Mouse (Mus musculus) midbrain, embryonic 15.5 days (tissue): Measurements from ENCODE around the gene Nf2. TPM values are rescaled to one million over a fixed set of nuclear protein-coding genes. Genes with fewer than 3 reads are reported as not detected.

Source experiments
- ATAC-seq: fragments of 200-750 bp; cut with Nextera tagmentation; replicated peaks from 2 replicates; pipeline ENCODE4 v1.8.0; 2017; ENCODE audit warnings: moderate TSS enrichment
- H3K27ac ChIP-seq: fragments of 300-500 bp; sonication (generic); 2 replicates; pipeline ENCODE4 v1.5.1; 2015; ENCODE audit warnings: mild to moderate bottlenecking, inconsistent platforms
- H3K27me3 ChIP-seq: fragments of 300-500 bp; sonication (generic); replicated peaks from 2 replicates; pipeline ENCODE4 v1.6.1; 2015; ENCODE audit warnings: inconsistent platforms
- H3K36me3 ChIP-seq: fragments of 300-500 bp; sonication (generic); replicated peaks from 2 replicates; pipeline ENCODE4 v1.6.1; 2015; ENCODE audit warnings: inconsistent platforms
- H3K4me1 ChIP-seq: fragments of 300-500 bp; sonication (generic); 2 replicates; pipeline ENCODE4 v1.6.1; 2015; ENCODE audit warnings: inconsistent platforms
- H3K4me2 ChIP-seq: fragments of 300-500 bp; sonication (generic); 2 replicates; pipeline ENCODE4 v1.6.1; 2015; ENCODE audit warnings: inconsistent platforms, mild to moderate bottlenecking, moderate library complexity
- H3K4me3 ChIP-seq: fragments of 300-500 bp; sonication (generic); 2 replicates; pipeline ENCODE4 v1.5.1; 2015; ENCODE audit warnings: mild to moderate bottlenecking, inconsistent platforms
- H3K9ac ChIP-seq: fragments of 300-500 bp; sonication (generic); 2 replicates; pipeline ENCODE4 v1.6.1; 2015; ENCODE audit warnings: mild to moderate bottlenecking, inconsistent platforms
- H3K9me3 ChIP-seq: fragments of 300-500 bp; sonication (generic); 2 replicates; pipeline ENCODE4 v1.6.1; 2016; ENCODE audit warnings: inconsistent platforms
- WGBS: fragments of 180-500 bp; shearing (Covaris S2); methylation state at CpG from one replicate; pipeline ENCODE4 v1.1.7; 2015; ENCODE audit warnings: mixed read lengths; 5-methylcytosine and 5-hydroxymethylcytosine counted together
- polyA plus RNA-seq: library from polyadenylated mRNA; unstranded; fragments of >200 nt; fragmentation: Nextera tagmentation; extraction: Ambion mirVana; gene quantifications from 2 replicates; pipeline ENCODE4 v1.2.1, GENCODE M21; 2015

The Nf2 gene
- polyA plus RNA-seq, 1 experiment from 2014 or later, result 66.8 TPM

- Histone ChIP-seq H3K4me2 (no peak overlapping the region), H3K9ac (no peak overlapping the region), H3K27me3 (no peaks in the 10 kb centered on the region), H3K9me3 (no peaks in the 10 kb centered on the region), H3K36me3 (no peaks in the 10 kb centered on the region), H3K4me3 (no peak overlapping the region), H3K4me1 (no peaks in the 10 kb centered on the region), H3K27ac (0 out of 2 replicates have a peak overlapping the region, but pooled peaks have one; percentile 29)
- WGBS, result 51% methylated on average over 11 of the region's 11 CpGs
- ATAC-seq, result no peak
Observed at GRCm38 (mm10) chr11:4861816-4862604, 12.7 kb upstream of the Nf2 start.

- Histone ChIP-seq H3K4me1 (no peaks in the 10 kb centered on the region), H3K4me3 (no peak overlapping the region), H3K27ac (no peak overlapping the region), H3K9me3 (no peaks in the 10 kb centered on the region), H3K9ac (no peak overlapping the region), H3K4me2 (no peak overlapping the region), H3K36me3 (no peaks in the 10 kb centered on the region), H3K27me3 (no peaks in the 10 kb centered on the region)
- no peak for ATAC-seq
- WGBS, result 68% methylated on average over 1 of the region's 1 CpGs
Observed at GRCm38 (mm10) chr11:4860986-4861385, 11.7 kb upstream of the Nf2 start.

GRCm38 (mm10) chr11:4858416-4858815 is 9.1 kb upstream of the Nf2 start:
- Histone ChIP-seq H3K9ac (no peak overlapping the region), H3K27me3 (no peaks in the 10 kb centered on the region), H3K4me3 (no peak overlapping the region), H3K9me3 (no peaks in the 10 kb centered on the region), H3K27ac (no peak overlapping the region), H3K4me1 (no peaks in the 10 kb centered on the region), H3K36me3 (no peaks in the 10 kb centered on the region), H3K4me2 (no peak overlapping the region)
- no peak for ATAC-seq
- 68% methylated on average over 2 of the region's 2 CpGs for WGBS

- no peaks in the 10 kb centered on the region for H3K9me3 ChIP-seq
- no peak overlapping the region for H3K4me2 ChIP-seq
- H3K27me3 ChIP-seq, result no peaks in the 10 kb centered on the region
- no peaks in the 10 kb centered on the region for H3K36me3 ChIP-seq
- WGBS, result 89% methylated on average over 5 of the region's 5 CpGs
- no peak overlapping the region for H3K9ac ChIP-seq
- ATAC-seq, result no peak
- H3K4me3 ChIP-seq, result no peak overlapping the region
- H3K27ac ChIP-seq, result no peak overlapping the region
- no peaks in the 10 kb centered on the region for H3K4me1 ChIP-seq
Observed at GRCm38 (mm10) chr11:4854181-4854580, 4.8 kb upstream of the Nf2 start.

GRCm38 (mm10) chr11:4853021-4853420 is 3.7 kb upstream of the Nf2 start:
- Histone ChIP-seq H3K9me3 (no peaks in the 10 kb centered on the region), H3K9ac (no peak overlapping the region)

GRCm38 (mm10) chr11:4850404-4850803 is 1.1 kb upstream of the Nf2 start:
- WGBS, result 96% methylated on average over 2 of the region's 2 CpGs
- H3K4me1 ChIP-seq, result peaks cover 22% of the 10 kb centered on the region
- no peaks in the 10 kb centered on the region for H3K36me3 ChIP-seq
- no peak overlapping the region for H3K9ac ChIP-seq
- ATAC-seq, result no peak
- H3K27me3 ChIP-seq, result no peaks in the 10 kb centered on the region
- H3K4me2 ChIP-seq, result no peak overlapping the region
- H3K27ac ChIP-seq, result no peak overlapping the region
- H3K4me3 ChIP-seq, result no peak overlapping the region
- H3K9me3 ChIP-seq, result no peaks in the 10 kb centered on the region

More at GRCm38 (mm10) chr11:4853021-4853420, 3.7 kb upstream of the Nf2 start:
- H3K36me3 ChIP-seq, result no peaks in the 10 kb centered on the region
- H3K27ac ChIP-seq, result no peak overlapping the region
- ATAC-seq, result no peak
- no peak overlapping the region for H3K4me2 ChIP-seq
- no peaks in the 10 kb centered on the region for H3K27me3 ChIP-seq
- H3K4me3 ChIP-seq, result no peak overlapping the region
- peaks cover 6% of the 10 kb centered on the region for H3K4me1 ChIP-seq

GRCm38 (mm10) chr11:4848483-4849248 is 670 bp downstream of the Nf2 start:
- Histone ChIP-seq H3K4me1 (peaks cover 22% of the 10 kb centered on the region), H3K27ac (peak overlapping the region; percentile 73), H3K27me3 (no peaks in the 10 kb centered on the region), H3K9me3 (no peaks in the 10 kb centered on the region), H3K9ac (peak overlapping the region; percentile 77), H3K4me3 (peak overlapping the region; percentile 76), H3K4me2 (peak overlapping the region; percentile 54), H3K36me3 (no peaks in the 10 kb centered on the region)
- no peak; the same call in 1 of the 2 replicates for ATAC-seq
- WGBS, result under 1% methylated on average over 50 of the region's 50 CpGs

- H3K4me1 ChIP-seq, result no peaks in the 10 kb centered on the region
- H3K27ac ChIP-seq, result no peak overlapping the region
- 88% methylated on average over 3 of the region's 3 CpGs for WGBS
- no peak overlapping the region for H3K9ac ChIP-seq
- ATAC-seq, result no peak
- no peak overlapping the region for H3K4me2 ChIP-seq
- H3K27me3 ChIP-seq, result no peaks in the 10 kb centered on the region
- H3K36me3 ChIP-seq, result no peaks in the 10 kb centered on the region
- H3K9me3 ChIP-seq, result no peaks in the 10 kb centered on the region
- no peak overlapping the region for H3K4me3 ChIP-seq
Observed at GRCm38 (mm10) chr11:4840942-4841526, 8.3 kb downstream of the Nf2 start.

- Histone ChIP-seq H3K9ac (no peak overlapping the region), H3K27ac (no peak overlapping the region), H3K4me2 (no peak overlapping the region), H3K36me3 (no peaks in the 10 kb centered on the region), H3K27me3 (no peaks in the 10 kb centered on the region), H3K4me3 (no peak overlapping the region), H3K4me1 (no peaks in the 10 kb centered on the region), H3K9me3 (no peaks in the 10 kb centered on the region)
- ATAC-seq, result no peak
- WGBS, result 96% methylated on average over 1 of the region's 1 CpGs
Observed at GRCm38 (mm10) chr11:4838235-4838634, 11.1 kb downstream of the Nf2 start.

- Histone ChIP-seq H3K4me3 (no peak overlapping the region), H3K36me3 (no peaks in the 10 kb centered on the region), H3K9ac (no peak overlapping the region), H3K4me1 (no peaks in the 10 kb centered on the region), H3K27me3 (no peaks in the 10 kb centered on the region), H3K27ac (no peak overlapping the region), H3K4me2 (no peak overlapping the region), H3K9me3 (no peaks in the 10 kb centered on the region)
- 82% methylated on average over 5 of the region's 5 CpGs for WGBS
- ATAC-seq, result no peak
Observed at GRCm38 (mm10) chr11:4837342-4837741, 12.0 kb downstream of the Nf2 start.

- H3K36me3 ChIP-seq, result no peaks in the 10 kb centered on the region
- H3K27ac ChIP-seq, result no peak overlapping the region
- H3K27me3 ChIP-seq, result no peaks in the 10 kb centered on the region
- H3K4me1 ChIP-seq, result no peaks in the 10 kb centered on the region
- H3K4me2 ChIP-seq, result no peak overlapping the region
- no peak for ATAC-seq
- no peak overlapping the region for H3K4me3 ChIP-seq
- 60% methylated on average over 6 of the region's 6 CpGs for WGBS
- no peak overlapping the region for H3K9ac ChIP-seq
- no peaks in the 10 kb centered on the region for H3K9me3 ChIP-seq
Observed at GRCm38 (mm10) chr11:4836755-4837154, 12.6 kb downstream of the Nf2 start.

- WGBS, result 87% methylated on average over 6 of the region's 6 CpGs
- no peak for ATAC-seq
Observed at GRCm38 (mm10) chr11:4835436-4835835, 13.9 kb downstream of the Nf2 start.

More at GRCm38 (mm10) chr11:4835436-4835835, 13.9 kb downstream of the Nf2 start:
- no peak overlapping the region for H3K9ac ChIP-seq
- H3K9me3 ChIP-seq, result no peaks in the 10 kb centered on the region
- H3K4me1 ChIP-seq, result no peaks in the 10 kb centered on the region
- H3K27ac ChIP-seq, result no peak overlapping the region
- H3K36me3 ChIP-seq, result no peaks in the 10 kb centered on the region
- no peaks in the 10 kb centered on the region for H3K27me3 ChIP-seq
- no peak overlapping the region for H3K4me3 ChIP-seq
- H3K4me2 ChIP-seq, result no peak overlapping the region
